Mouse (Mus musculus): ENCODE measurements around the gene St5. TPM values are rescaled to one million over a fixed set of nuclear protein-coding genes. Genes with fewer than 3 reads are reported as not detected.

Gene St5
- total RNA-seq, 1 experiment = 25.6 TPM

GRCm38 (mm10) chr7:109606994-109607610 is 96.3 kb downstream of the St5 start:
- no peaks in the 10 kb centered on the region for H3K36me3 ChIP-seq (ENCODE audit: control insufficient read depth, insufficient read depth, low read length, poor library complexity, severe bottlenecking)
- peaks cover 8 to 27% of the 10 kb centered on the region in 2 experiments; a peak in 2 of 4 replicates for H3K4me1 ChIP-seq (ENCODE audit: control insufficient read depth in 2 of 2, insufficient read depth in 2 of 2, low read length in 2 of 2, poor library complexity in 1 of 2)
- TF ChIP-seq HCFC1 (IDR thresholded peaks at IDR 0.05; ENCODE audit: borderline replicate concordance, insufficient read depth, low read length) (no peak), ZC3H11A (IDR thresholded peaks at IDR 0.05; ENCODE audit: borderline replicate concordance, low read depth, low read length) (no peak), ZNF384 (IDR thresholded peaks at IDR 0.05; ENCODE audit: low read depth, low read length) (no peak), MAFK (IDR thresholded peaks at IDR 0.05; ENCODE audit: insufficient read depth, low read depth, low read length) (no peak), CHD2 (IDR thresholded peaks at IDR 0.05; ENCODE audit: low read depth, low read length) (no peak)
- in situ Hi-C loops (cut with MboI; ENCODE audit: low sequenced_read_pairs in 2 of 2, unreplicated experiment in 2 of 2) = no loop called here
- no peak overlapping the region for H3K9ac ChIP-seq (ENCODE audit: insufficient read depth, low read depth, low read length, poor library complexity, severe bottlenecking)
- H3K4me3 ChIP-seq (ENCODE audit: insufficient read depth in 1 of 2, low read depth in 1 of 2, low read length in 2 of 2, poor library complexity in 1 of 2, severe bottlenecking in 1 of 2) = no peak overlapping the region
- no peak overlapping the region for H3K27ac ChIP-seq (ENCODE audit: insufficient read depth, low read depth, low read length, poor library complexity, severe bottlenecking)
- H3K9me3 ChIP-seq (ENCODE audit: control insufficient read depth, insufficient read depth, low read depth, low read length) = no peaks in the 10 kb centered on the region
- no peak for DNase-seq (ENCODE audit: low read depth, low spot score)

GRCm38 (mm10) chr7:109602562-109602961 is 100.8 kb downstream of the St5 start:
- Histone ChIP-seq H3K36me3 (ENCODE audit: control insufficient read depth, insufficient read depth, low read length, poor library complexity, severe bottlenecking) (no peaks in the 10 kb centered on the region), H3K9me3 (ENCODE audit: control insufficient read depth, insufficient read depth, low read depth, low read length) (no peaks in the 10 kb centered on the region), H3K27ac (ENCODE audit: insufficient read depth, low read depth, low read length, poor library complexity, severe bottlenecking) (no peak overlapping the region), H3K4me1 (ENCODE audit: control insufficient read depth in 2 of 2, insufficient read depth in 2 of 2, low read length in 2 of 2, poor library complexity in 1 of 2) (peaks cover 0 to 7% of the 10 kb centered on the region in 2 experiments; a peak in 2 of 4 replicates), H3K4me3 (ENCODE audit: insufficient read depth in 1 of 2, low read depth in 1 of 2, low read length in 2 of 2, poor library complexity in 1 of 2, severe bottlenecking in 1 of 2) (no peak overlapping the region), H3K9ac (ENCODE audit: insufficient read depth, low read depth, low read length, poor library complexity, severe bottlenecking) (no peak overlapping the region)
- in situ Hi-C loops (cut with MboI; ENCODE audit: low sequenced_read_pairs in 2 of 2, unreplicated experiment in 2 of 2) = no loop called here
- no peak for TF ChIP-seq MAFK (IDR thresholded peaks at IDR 0.05; ENCODE audit: insufficient read depth, low read depth, low read length)
- TF ChIP-seq CHD2 (IDR thresholded peaks at IDR 0.05; ENCODE audit: low read depth, low read length) = no peak
- no peak for TF ChIP-seq ZC3H11A (IDR thresholded peaks at IDR 0.05; ENCODE audit: borderline replicate concordance, low read depth, low read length)
- no peak for TF ChIP-seq ZNF384 (IDR thresholded peaks at IDR 0.05; ENCODE audit: low read depth, low read length)
- no peak for TF ChIP-seq HCFC1 (IDR thresholded peaks at IDR 0.05; ENCODE audit: borderline replicate concordance, insufficient read depth, low read length)
- DNase-seq (ENCODE audit: low read depth, low spot score) = no peak

GRCm38 (mm10) chr7:109602022-109602421 is 101.4 kb downstream of the St5 start:
- peaks cover 0 to 4% of the 10 kb centered on the region in 2 experiments; a peak in 2 of 4 replicates for H3K4me1 ChIP-seq (ENCODE audit: control insufficient read depth in 2 of 2, insufficient read depth in 2 of 2, low read length in 2 of 2, poor library complexity in 1 of 2)
- in situ Hi-C loops (cut with MboI; ENCODE audit: low sequenced_read_pairs in 2 of 2, unreplicated experiment in 2 of 2) = no loop called here
- TF ChIP-seq ZNF384 (IDR thresholded peaks at IDR 0.05; ENCODE audit: low read depth, low read length) (no peak), HCFC1 (IDR thresholded peaks at IDR 0.05; ENCODE audit: borderline replicate concordance, insufficient read depth, low read length) (no peak), ZC3H11A (IDR thresholded peaks at IDR 0.05; ENCODE audit: borderline replicate concordance, low read depth, low read length) (no peak), MAFK (IDR thresholded peaks at IDR 0.05; ENCODE audit: insufficient read depth, low read depth, low read length) (no peak), CHD2 (IDR thresholded peaks at IDR 0.05; ENCODE audit: low read depth, low read length) (no peak)
- no peak for DNase-seq (ENCODE audit: low read depth, low spot score)
- H3K36me3 ChIP-seq (ENCODE audit: control insufficient read depth, insufficient read depth, low read length, poor library complexity, severe bottlenecking) = no peaks in the 10 kb centered on the region
- no peak overlapping the region for H3K4me3 ChIP-seq (ENCODE audit: insufficient read depth in 1 of 2, low read depth in 1 of 2, low read length in 2 of 2, poor library complexity in 1 of 2, severe bottlenecking in 1 of 2)
- no peak overlapping the region for H3K27ac ChIP-seq (ENCODE audit: insufficient read depth, low read depth, low read length, poor library complexity, severe bottlenecking)
- no peaks in the 10 kb centered on the region for H3K9me3 ChIP-seq (ENCODE audit: control insufficient read depth, insufficient read depth, low read depth, low read length)
- H3K9ac ChIP-seq (ENCODE audit: insufficient read depth, low read depth, low read length, poor library complexity, severe bottlenecking) = no peak overlapping the region

GRCm38 (mm10) chr7:109600702-109601101 is 102.7 kb downstream of the St5 start:
- Histone ChIP-seq H3K9me3 (ENCODE audit: control insufficient read depth, insufficient read depth, low read depth, low read length) (no peaks in the 10 kb centered on the region), H3K4me1 (ENCODE audit: control insufficient read depth in 2 of 2, insufficient read depth in 2 of 2, low read length in 2 of 2, poor library complexity in 1 of 2) (peaks cover 0 to 3% of the 10 kb centered on the region in 2 experiments; a peak in 1 of 4 replicates), H3K4me3 (ENCODE audit: insufficient read depth in 1 of 2, low read depth in 1 of 2, low read length in 2 of 2, poor library complexity in 1 of 2, severe bottlenecking in 1 of 2) (no peak overlapping the region), H3K36me3 (ENCODE audit: control insufficient read depth, insufficient read depth, low read length, poor library complexity, severe bottlenecking) (no peaks in the 10 kb centered on the region), H3K27ac (ENCODE audit: insufficient read depth, low read depth, low read length, poor library complexity, severe bottlenecking) (no peak overlapping the region), H3K9ac (ENCODE audit: insufficient read depth, low read depth, low read length, poor library complexity, severe bottlenecking) (no peak overlapping the region)
- in situ Hi-C loops (cut with MboI; ENCODE audit: low sequenced_read_pairs in 2 of 2, unreplicated experiment in 2 of 2) = no loop called here
- TF ChIP-seq MAFK (IDR thresholded peaks at IDR 0.05; ENCODE audit: insufficient read depth, low read depth, low read length) = no peak
- no peak for TF ChIP-seq ZC3H11A (IDR thresholded peaks at IDR 0.05; ENCODE audit: borderline replicate concordance, low read depth, low read length)
- no peak for TF ChIP-seq CHD2 (IDR thresholded peaks at IDR 0.05; ENCODE audit: low read depth, low read length)
- TF ChIP-seq ZNF384 (IDR thresholded peaks at IDR 0.05; ENCODE audit: low read depth, low read length) = no peak
- no peak for TF ChIP-seq HCFC1 (IDR thresholded peaks at IDR 0.05; ENCODE audit: borderline replicate concordance, insufficient read depth, low read length)
- no peak for DNase-seq (ENCODE audit: low read depth, low spot score)
